ENCODE assay signal across 9 mouse cellular contexts in genomic region chr7:105641936-105642335, GRCm38 (mm10). TPM values are rescaled to one million over a fixed set of nuclear protein-coding genes. Genes with fewer than 3 reads are reported as not detected.
A peak's percentile ranks its signal among the peaks of the same experiment; 100 is the strongest.
DNase-seq lines count a peak whose midpoint lies in the region; ATAC-seq and TF ChIP-seq lines count a peak whose summit lies in the region.
"Had no signal": no experiment of that assay in that cellular context is flagged by ENCODE, and none has a peak within 500 bp of the region (broad histone marks: within the 10 kb centered on the region; RNA-seq: fewer than 3 reads in every experiment).

No protein-coding gene starts in this region.

- peaks cover 8% of the 10 kb centered on the region for H3K4me1 ChIP-seq in limb, embryonic 11.5 days (ENCODE audit: control insufficient read depth, insufficient read depth, low read length)

- H3K4me2 ChIP-seq in limb, embryonic 11.5 days (ENCODE audit: low read depth, severe bottlenecking): no peak overlapping the region
- H3K4me2 ChIP-seq in myocyte (ENCODE audit: low read depth): peak overlapping the region; percentile 89

- no peak overlapping the region for H3K9ac ChIP-seq in limb, embryonic 11.5 days (ENCODE audit: low read length)

- H3ac ChIP-seq in myocyte (ENCODE audit: control insufficient read depth, insufficient read length): no peak overlapping the region

- H3K36me3 ChIP-seq in limb, embryonic 11.5 days (ENCODE audit: control insufficient read depth, insufficient read depth, low read length): peaks cover 5% of the 10 kb centered on the region
- H3K36me3 ChIP-seq in myocyte (ENCODE audit: control insufficient read depth, insufficient read depth): peaks cover 12% of the 10 kb centered on the region

- H3K27me3 ChIP-seq in limb, embryonic 11.5 days (ENCODE audit: control insufficient read depth, insufficient read depth, low read length): no peaks in the 10 kb centered on the region
- H3K27me3 ChIP-seq in myocyte (ENCODE audit: control insufficient read depth, insufficient read depth, insufficient read length): no peaks in the 10 kb centered on the region

- H3K79me2 ChIP-seq in myocyte (ENCODE audit: control insufficient read depth, insufficient read depth): peaks cover 25% of the 10 kb centered on the region

- no peak for ATAC-seq in limb, embryonic 11.5 days (ENCODE audit: insufficient number of reproducible peaks, low FRiP score, low TSS enrichment, low read depth)

- TF ChIP-seq CTCF in layer of hippocampus, adult 2 months (conservative IDR thresholded peaks at IDR 0.05): no peak

- 0 out of 2 replicates have a peak overlapping the region, but pooled peaks have one; percentile 95 for H3K27ac ChIP-seq in layer of hippocampus, adult 2 months
- no peak overlapping the region for H3K27ac ChIP-seq in limb, embryonic 11.5 days (replicated peaks; ENCODE audit: low read depth, low read length)

- H3K9me3 ChIP-seq in limb, embryonic 11.5 days (ENCODE audit: control insufficient read depth, low read length): no peaks in the 10 kb centered on the region

- peak overlapping the region; percentile 93 for H3K4me3 ChIP-seq in layer of hippocampus, adult 2 months
- no peak overlapping the region for H3K4me3 ChIP-seq in limb, embryonic 11.5 days (ENCODE audit: low read depth, low read length)
- peak overlapping the region; percentile 96 for H3K4me3 ChIP-seq in myocyte

- DNase-seq in cerebellum, adult 11-12 months: peak; percentile 56
- DNase-seq in cerebellum, postnatal 25 days: no peak
- DNase-seq in layer of hippocampus, adult 2 months (ENCODE audit: low spot score in 2 of 2): no peak
- no peak for DNase-seq in layer of hippocampus, adult 9-10 months (ENCODE audit: low spot score)
- peak; percentile 19 for DNase-seq in limb, embryonic 11.5 days (ENCODE audit: low spot score)
- no peak for DNase-seq in thymus, postnatal 4 days
- no peak for DNase-seq in adrenal gland, postnatal 14 days
- DNase-seq: adrenal gland, postnatal 36 days had no signal

- no peak for TF ChIP-seq POLR2A in myocyte (IDR thresholded peaks at IDR 0.05; ENCODE audit: insufficient read length, low read depth)

- 75% methylated on average over 3 of the region's 3 CpGs for WGBS in limb, embryonic 11.5 days

TF ChIP-seq in myocyte, 11 proteins besides CTCF, POLR2A, EP300 and RAD21:
- TF ChIP-seq MYOG (IDR thresholded peaks at IDR 0.05; ENCODE audit: control insufficient read depth in 1 of 3, insufficient read depth in 1 of 3, insufficient read length in 2 of 3, low read depth in 2 of 3) (no peak), MAX (IDR thresholded peaks at IDR 0.05; ENCODE audit: low read depth) (no peak), CEBPB (IDR thresholded peaks at IDR 0.05; ENCODE audit: insufficient read depth, poor library complexity, severe bottlenecking) (no peak), POLR2AphosphoS2 (IDR thresholded peaks at IDR 0.05; ENCODE audit: insufficient read length, low read depth) (no peak), REST (IDR thresholded peaks at IDR 0.05; ENCODE audit: insufficient read depth, insufficient read length) (no peak)

RNA-seq across cellular contexts. Expression of gene Gm45799, which starts 1.6 kb away (rescaled TPM):
- total RNA-seq in layer of hippocampus, adult 2 months (2021): 10 to 100 TPM in 1 of 2 experiments, 1 to 10 TPM in 1; 6.9 to 12.7 TPM
- 15.1 and 16.0 TPM in 2 replicates for polyA plus RNA-seq in limb, embryonic 11.5 days (2014; fragmentation: Nextera tagmentation; extraction: Ambion mirVana)
- polyA plus RNA-seq in myocyte (2012; fragmentation: generic; extraction: Trizol): 56.6 TPM
- 7.3 and 11.9 TPM in 2 replicates for total RNA-seq in adrenal gland, postnatal 14 days (2021)

RNA-seq across cellular contexts. Expression of gene Arfip2, which starts 1.7 kb away (rescaled TPM):
- total RNA-seq in layer of hippocampus, adult 2 months (2021): 100 to 1,000 TPM in 1 of 2 experiments, 10 to 100 TPM in 1; 98.9 to 105 TPM
- polyA plus RNA-seq in limb, embryonic 11.5 days (2014; fragmentation: Nextera tagmentation; extraction: Ambion mirVana): 72.6 and 80.0 TPM in 2 replicates
- 28.4 TPM for polyA plus RNA-seq in myocyte (2012; fragmentation: generic; extraction: Trizol)
- 58.4 and 68.2 TPM in 2 replicates for total RNA-seq in adrenal gland, postnatal 14 days (2021)

RNA-seq across cellular contexts. Expression of gene Timm10b, which starts 2.1 kb away (rescaled TPM):
- 10 to 100 TPM; 67.4 to 73.7 TPM for total RNA-seq in layer of hippocampus, adult 2 months (2021)
- polyA plus RNA-seq in limb, embryonic 11.5 days (2014; fragmentation: Nextera tagmentation; extraction: Ambion mirVana): 160 and 166 TPM in 2 replicates
- 154 TPM for polyA plus RNA-seq in myocyte (2012; fragmentation: generic; extraction: Trizol)
- 130 and 136 TPM in 2 replicates for total RNA-seq in adrenal gland, postnatal 14 days (2021)

RNA-seq across cellular contexts. Expression of gene Trim3, which starts 8.6 kb away (rescaled TPM):
- total RNA-seq in layer of hippocampus, adult 2 months (2021): 100 to 1,000 TPM; 140 to 142 TPM
- polyA plus RNA-seq in limb, embryonic 11.5 days (2014; fragmentation: Nextera tagmentation; extraction: Ambion mirVana): 22.7 and 25.8 TPM in 2 replicates
- polyA plus RNA-seq in myocyte (2012; fragmentation: generic; extraction: Trizol): 42.8 TPM
- total RNA-seq in adrenal gland, postnatal 14 days (2021): 32.5 and 47.2 TPM in 2 replicates

RNA-seq across cellular contexts. Expression of gene Dnhd1, which starts 8.7 kb away (rescaled TPM):
- 1 to 10 TPM; 6.9 to 8.5 TPM for total RNA-seq in layer of hippocampus, adult 2 months (2021)
- polyA plus RNA-seq in limb, embryonic 11.5 days (2014; fragmentation: Nextera tagmentation; extraction: Ambion mirVana): 0.62 and 1.2 TPM in 2 replicates
- polyA plus RNA-seq in myocyte (2012; fragmentation: generic; extraction: Trizol): 0.68 TPM
- total RNA-seq in adrenal gland, postnatal 14 days (2021): 2.0 and 2.8 TPM in 2 replicates

Comparison
In these comparisons a context has a peak if more than half of its experiments do, and no peak if none do; other contexts are left out.
1. DNase-seq: peak in cerebellum, adult 11-12 months (single experiment) and limb, embryonic 11.5 days (single experiment); none in cerebellum, postnatal 25 days (0 of 2), layer of hippocampus, adult 2 months (0 of 2), layer of hippocampus, adult 9-10 months (single experiment), thymus, postnatal 4 days (single experiment) and adrenal gland, postnatal 14 days (single experiment).